Mouse (Mus musculus): ENCODE data around the gene Nat8f4. TPM values are rescaled to one million over a fixed set of nuclear protein-coding genes. Genes with fewer than 3 reads are reported as not detected.
"Not testable (repeated sequence)": the region's sequence is repeated elsewhere in the genome, so short reads cannot be mapped to it uniquely, and the experiment has no call there.

The Nat8f4 gene
- 0.50 and 0.64 TPM in 2 replicates for polyA plus RNA-seq (2012; rRNA removed)
- polyA plus RNA-seq (2014; fragmentation: Nextera tagmentation; extraction: Ambion mirVana), result 0.81 and 0.87 TPM in 2 replicates

- DNase-seq (ENCODE audit: low read depth in 3 of 3, low spot score in 3 of 3), result peak in 1 of 3 experiments; percentile 13
- peak within 1 kb of the TSS; percentile 42 to 78 for H3K4me3 ChIP-seq (ENCODE audit: insufficient read depth in 1 of 2, low read depth in 2 of 2, low read length in 2 of 2)
- not testable (repeated sequence) for H3K4me1 ChIP-seq (replicated peaks; ENCODE audit: control insufficient read depth in 2 of 2, insufficient read depth in 2 of 2, low read length in 1 of 2); H3K27me3 ChIP-seq (ENCODE audit: control insufficient read depth, insufficient read depth, low read length); H3K9me3 ChIP-seq (ENCODE audit: control insufficient read depth, low read length); H3K36me3 ChIP-seq (replicated peaks; ENCODE audit: control insufficient read depth, insufficient read depth, low read depth); H3K27ac ChIP-seq
- peak; percentile 93 for TF ChIP-seq CTCF (IDR thresholded peaks at IDR 0.05; ENCODE audit: low read depth)
- H3K9ac ChIP-seq (replicated peaks), result peak within 1 kb of the TSS; percentile 65
- peak within 1 kb of the TSS; percentile 58 for H3K4me2 ChIP-seq (ENCODE audit: low read depth)
- peak; percentile 81 for ATAC-seq (ENCODE audit: insufficient read depth)
- WGBS (ENCODE audit: insufficient replicate concordance), result 13% methylated on average over 20 of the region's 20 CpGs
Observed at GRCm38 (mm10) chr6:85904642-85905061, at the start of gene Nat8f4. Gene Nat8f4 (minus strand): TSS chr6:85904884.

- 83% methylated on average over 6 of the region's 6 CpGs for WGBS (ENCODE audit: insufficient replicate concordance)
- no peak overlapping the region for H3K9ac ChIP-seq (replicated peaks)
Observed at GRCm38 (mm10) chr6:85948549-85948948, 43.9 kb upstream of the Nat8f4 start.

GRCm38 (mm10) chr6:85942469-85942868 is 37.8 kb upstream of the Nat8f4 start:
- no peak overlapping the region for H3K4me2 ChIP-seq (ENCODE audit: low read depth)
- DNase-seq (ENCODE audit: low read depth in 3 of 3, low spot score in 3 of 3) (no peak), ATAC-seq (ENCODE audit: insufficient read depth) (no peak)
- H3K4me3 ChIP-seq (ENCODE audit: insufficient read depth in 1 of 2, low read depth in 2 of 2, low read length in 2 of 2), result no peak overlapping the region
- TF ChIP-seq CTCF (IDR thresholded peaks at IDR 0.05; ENCODE audit: low read depth) (no peak), EP300 (IDR thresholded peaks at IDR 0.05; ENCODE audit: low read depth) (no peak)
- H3K9ac ChIP-seq (replicated peaks), result no peak overlapping the region
- no peak overlapping the region for H3K27ac ChIP-seq
- WGBS (ENCODE audit: insufficient replicate concordance), result 77% methylated on average over 3 of the region's 3 CpGs
- peaks cover 0 to 8% of the 10 kb centered on the region in 2 experiments; a peak in 2 of 4 replicates for H3K4me1 ChIP-seq (replicated peaks; ENCODE audit: control insufficient read depth in 2 of 2, insufficient read depth in 2 of 2, low read length in 1 of 2)
- peaks cover 40% of the 10 kb centered on the region for H3K36me3 ChIP-seq (replicated peaks; ENCODE audit: control insufficient read depth, insufficient read depth, low read depth)
- no peaks in the 10 kb centered on the region for H3K9me3 ChIP-seq (ENCODE audit: control insufficient read depth, low read length)
- H3K27me3 ChIP-seq (ENCODE audit: control insufficient read depth, insufficient read depth, low read length), result no peaks in the 10 kb centered on the region

More at GRCm38 (mm10) chr6:85948549-85948948, 43.9 kb upstream of the Nat8f4 start:
- TF ChIP-seq CTCF (IDR thresholded peaks at IDR 0.05; ENCODE audit: low read depth), result no peak
- no peak for TF ChIP-seq EP300 (IDR thresholded peaks at IDR 0.05; ENCODE audit: low read depth)
- no peaks in the 10 kb centered on the region for H3K9me3 ChIP-seq (ENCODE audit: control insufficient read depth, low read length)
- no peaks in the 10 kb centered on the region for H3K27me3 ChIP-seq (ENCODE audit: control insufficient read depth, insufficient read depth, low read length)
- H3K36me3 ChIP-seq (replicated peaks; ENCODE audit: control insufficient read depth, insufficient read depth, low read depth), result peaks cover 80% of the 10 kb centered on the region
- no peak overlapping the region for H3K4me2 ChIP-seq (ENCODE audit: low read depth)
- ATAC-seq (ENCODE audit: insufficient read depth), result no peak
- no peak for DNase-seq (ENCODE audit: low read depth in 3 of 3, low spot score in 3 of 3)
- H3K27ac ChIP-seq, result no peak overlapping the region
- no peak overlapping the region for H3K4me3 ChIP-seq (ENCODE audit: insufficient read depth in 1 of 2, low read depth in 2 of 2, low read length in 2 of 2)
- H3K4me1 ChIP-seq (replicated peaks; ENCODE audit: control insufficient read depth in 2 of 2, insufficient read depth in 2 of 2, low read length in 1 of 2), result no peaks in the 10 kb centered on the region

- Histone ChIP-seq H3K27ac (no peak overlapping the region), H3K4me3 (ENCODE audit: insufficient read depth in 1 of 2, low read depth in 2 of 2, low read length in 2 of 2) (no peak overlapping the region), H3K4me1 (replicated peaks; ENCODE audit: control insufficient read depth in 2 of 2, insufficient read depth in 2 of 2, low read length in 1 of 2) (peaks cover 0 to 14% of the 10 kb centered on the region in 2 experiments; a peak in 3 of 4 replicates), H3K27me3 (ENCODE audit: control insufficient read depth, insufficient read depth, low read length) (no peaks in the 10 kb centered on the region), H3K4me2 (ENCODE audit: low read depth) (no peak overlapping the region), H3K9ac (replicated peaks) (no peak overlapping the region), H3K9me3 (ENCODE audit: control insufficient read depth, low read length) (no peaks in the 10 kb centered on the region), H3K36me3 (replicated peaks; ENCODE audit: control insufficient read depth, insufficient read depth, low read depth) (peaks cover 7% of the 10 kb centered on the region)
- DNase-seq (ENCODE audit: low read depth in 3 of 3, low spot score in 3 of 3) (no peak), ATAC-seq (ENCODE audit: insufficient read depth) (no peak)
- WGBS (ENCODE audit: insufficient replicate concordance), result 66% methylated on average over 10 of the region's 10 CpGs
- TF ChIP-seq CTCF (IDR thresholded peaks at IDR 0.05; ENCODE audit: low read depth), result no peak
- TF ChIP-seq EP300 (IDR thresholded peaks at IDR 0.05; ENCODE audit: low read depth), result no peak
Observed at GRCm38 (mm10) chr6:85938701-85939100, 34.0 kb upstream of the Nat8f4 start.

GRCm38 (mm10) chr6:85936508-85937465 is 32.1 kb upstream of the Nat8f4 start:
- peak overlapping the region; percentile 60 to 72 for H3K4me3 ChIP-seq (ENCODE audit: insufficient read depth in 1 of 2, low read depth in 2 of 2, low read length in 2 of 2)
- not testable (repeated sequence) for H3K36me3 ChIP-seq (replicated peaks; ENCODE audit: control insufficient read depth, insufficient read depth, low read depth); H3K27me3 ChIP-seq (ENCODE audit: control insufficient read depth, insufficient read depth, low read length); H3K9me3 ChIP-seq (ENCODE audit: control insufficient read depth, low read length); H3K4me1 ChIP-seq (replicated peaks; ENCODE audit: control insufficient read depth in 2 of 2, insufficient read depth in 2 of 2, low read length in 1 of 2)
- DNase-seq (ENCODE audit: low read depth in 3 of 3, low spot score in 3 of 3) (peak; percentile 57 to 66 (median 60)), ATAC-seq (ENCODE audit: insufficient read depth) (peak; percentile 96)
- WGBS (ENCODE audit: insufficient replicate concordance), result under 1% methylated on average over 48 of the region's 50 CpGs
- peak overlapping the region; percentile 34 for H3K27ac ChIP-seq
- H3K9ac ChIP-seq (replicated peaks), result peak overlapping the region; percentile 62
- peak overlapping the region; percentile 63 for H3K4me2 ChIP-seq (ENCODE audit: low read depth)
- peak; percentile 58 for TF ChIP-seq CTCF (IDR thresholded peaks at IDR 0.05; ENCODE audit: low read depth)

Measured in liver, embryonic 14.5 days (tissue).